Mouse (Mus musculus): ENCODE results near the gene Lmo2. TPM values are rescaled to one million over a fixed set of nuclear protein-coding genes. Genes with fewer than 3 reads are reported as not detected.
A peak's percentile ranks its signal among the peaks of the same experiment; 100 is the strongest.

Lmo2 gene
- polyA plus RNA-seq (2015; fragmentation: Nextera tagmentation; extraction: Ambion mirVana), result 19.5 and 27.1 TPM in 2 replicates

DNA sequence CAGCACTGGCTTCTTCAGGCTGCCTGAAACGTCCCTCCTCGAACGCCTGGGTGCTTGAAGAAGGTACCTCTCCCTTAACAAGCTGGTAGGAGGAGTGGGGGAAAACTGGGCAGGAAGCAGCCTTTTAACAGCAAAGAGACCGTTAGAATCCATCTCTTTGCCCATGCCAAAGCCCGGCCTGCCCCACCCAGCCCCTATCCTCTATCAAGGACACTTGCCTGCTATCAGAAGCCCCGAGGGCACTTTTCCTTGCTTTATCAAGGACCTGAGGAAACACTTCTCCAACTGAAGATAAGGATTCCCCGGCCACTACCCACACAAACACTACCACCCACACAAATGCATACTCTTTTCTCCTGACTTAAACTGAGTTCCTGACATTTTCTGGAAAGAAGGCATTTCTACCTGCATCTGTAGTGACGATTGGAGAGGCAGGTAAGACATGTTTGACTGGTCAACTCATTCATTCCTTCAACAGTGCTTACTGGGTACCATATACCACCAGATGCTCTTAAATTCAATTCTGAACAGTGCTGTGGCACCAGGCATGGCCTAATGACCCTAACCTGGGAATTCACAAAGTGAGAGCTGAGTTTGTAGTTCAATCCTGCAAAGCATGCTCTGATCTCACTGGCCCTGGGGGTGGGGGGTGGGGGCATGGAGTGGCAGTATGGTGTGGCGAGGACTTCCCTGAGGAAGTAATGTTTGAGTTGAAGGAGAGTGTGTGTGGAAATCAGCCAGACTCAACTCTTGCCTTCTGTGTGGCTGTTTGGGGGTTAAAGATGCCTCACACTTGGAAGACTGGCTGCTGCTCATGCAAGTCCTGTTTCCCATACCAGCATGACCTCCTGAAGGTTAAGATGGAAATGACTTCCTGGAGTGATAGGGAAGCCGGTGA lies at the start of gene Lmo2:
Lmo2 (plus strand) TSS at position 338 of the 898 bp plus-strand sequence.
- no peak within 1 kb of the TSS for H3K4me2 ChIP-seq
- H3K4me3 ChIP-seq (replicated peaks), result no peak within 1 kb of the TSS
- no peaks in the 10 kb centered on the region for H3K36me3 ChIP-seq
- H3K27me3 ChIP-seq (replicated peaks), result no peaks in the 10 kb centered on the region
- no peak within 1 kb of the TSS for H3K27ac ChIP-seq
- no peaks in the 10 kb centered on the region for H3K9me3 ChIP-seq
- peak; percentile 61 for ATAC-seq (ENCODE audit: insufficient read depth, low FRiP score, low read depth)
- H3K4me1 ChIP-seq, result no peaks in the 10 kb centered on the region
- WGBS, result 51% methylated on average over 10 of the region's 10 CpGs
- no peak within 1 kb of the TSS for H3K9ac ChIP-seq

DNA sequence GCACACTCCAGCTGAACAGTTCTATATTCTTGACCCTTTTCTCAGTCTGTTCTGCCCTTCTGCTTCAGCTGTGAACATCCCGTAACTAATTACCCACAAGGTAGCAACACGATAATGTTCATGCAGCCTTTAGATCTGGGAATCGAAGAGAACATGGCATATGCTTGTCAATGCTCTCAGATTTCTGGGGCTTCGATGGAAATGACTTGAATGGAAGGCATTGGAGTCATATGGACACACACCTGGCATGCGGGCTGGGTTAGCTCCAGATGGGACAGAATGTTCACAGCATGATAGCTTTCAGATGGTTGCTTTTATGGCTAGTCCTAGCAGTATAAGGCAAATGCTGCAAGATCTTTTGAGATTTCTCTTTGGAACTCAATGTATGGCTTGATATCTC lies 47.2 kb upstream of the Lmo2 start:
- Histone ChIP-seq H3K9ac (no peak overlapping the region), H3K27ac (no peak overlapping the region), H3K4me3 (replicated peaks) (no peak overlapping the region), H3K4me2 (no peak overlapping the region), H3K36me3 (no peaks in the 10 kb centered on the region), H3K9me3 (no peaks in the 10 kb centered on the region), H3K27me3 (replicated peaks) (no peaks in the 10 kb centered on the region), H3K4me1 (no peaks in the 10 kb centered on the region)
- ATAC-seq (ENCODE audit: insufficient read depth, low FRiP score, low read depth), result no peak
- WGBS, result 88% methylated on average over 5 of the region's 5 CpGs

DNA sequence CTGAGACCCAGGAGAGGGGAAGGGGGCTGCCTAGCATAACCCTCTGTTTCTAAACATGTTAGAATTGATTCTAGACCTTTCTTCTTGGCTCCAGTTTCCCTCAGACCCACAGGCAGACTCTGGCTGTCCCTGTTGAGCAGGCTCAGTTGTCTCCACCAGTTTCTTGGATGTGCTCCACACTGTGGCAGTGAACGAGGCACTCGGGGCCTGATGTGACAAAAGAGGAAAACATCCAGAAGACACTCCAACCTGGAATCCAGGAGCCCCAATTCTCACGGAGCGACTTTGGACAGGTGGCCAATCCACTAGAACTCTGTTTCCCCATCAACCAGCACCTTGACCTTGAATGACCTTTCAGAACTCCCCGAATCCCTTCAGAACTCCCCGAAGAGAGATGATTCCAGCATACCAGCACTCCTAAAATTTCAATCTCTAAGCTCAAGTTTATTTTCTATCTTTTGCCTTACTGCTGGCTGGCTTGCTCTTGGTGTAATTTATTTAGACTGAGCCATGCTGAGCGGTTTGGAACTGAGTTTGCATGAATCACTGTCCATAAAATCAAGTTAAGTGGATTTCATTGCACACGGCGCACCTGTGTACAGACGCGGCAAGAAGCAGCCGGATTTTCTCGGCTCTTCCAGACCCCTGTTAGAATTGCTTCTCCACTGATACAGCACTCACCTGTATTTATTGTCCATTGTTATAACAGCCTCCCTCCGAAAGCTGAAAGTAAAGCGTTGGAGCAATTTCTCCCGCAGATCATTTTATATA lies 45.1 kb upstream of the Lmo2 start:
- WGBS, result 82% methylated on average over 16 of the region's 16 CpGs
- no peak for ATAC-seq (ENCODE audit: insufficient read depth, low FRiP score, low read depth)
- Histone ChIP-seq H3K27ac (no peak overlapping the region), H3K9me3 (no peaks in the 10 kb centered on the region), H3K4me2 (no peak overlapping the region), H3K36me3 (no peaks in the 10 kb centered on the region), H3K9ac (no peak overlapping the region), H3K4me1 (no peaks in the 10 kb centered on the region), H3K4me3 (replicated peaks) (no peak overlapping the region), H3K27me3 (replicated peaks) (no peaks in the 10 kb centered on the region)

DNA sequence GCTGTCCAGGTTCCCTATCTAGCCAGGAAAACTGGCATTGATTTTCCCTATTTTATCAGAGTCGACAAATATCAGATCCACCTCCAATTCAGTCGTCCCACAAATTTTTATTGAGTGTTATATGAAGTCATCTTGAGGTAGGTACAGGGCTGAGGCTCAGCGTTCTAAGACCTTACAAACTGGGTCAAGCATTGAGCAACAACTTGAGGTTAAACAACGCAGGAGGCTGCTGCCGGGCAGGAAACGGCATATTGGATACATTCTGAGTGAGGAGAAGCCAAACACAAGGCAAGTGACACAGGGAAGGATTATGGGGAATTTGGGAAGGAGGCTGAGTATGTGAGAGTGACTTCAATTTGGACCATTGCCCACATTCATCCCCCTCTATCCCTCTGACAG lies 44.5 kb upstream of the Lmo2 start:
- WGBS, result 65% methylated on average over 6 of the region's 6 CpGs

DNA sequence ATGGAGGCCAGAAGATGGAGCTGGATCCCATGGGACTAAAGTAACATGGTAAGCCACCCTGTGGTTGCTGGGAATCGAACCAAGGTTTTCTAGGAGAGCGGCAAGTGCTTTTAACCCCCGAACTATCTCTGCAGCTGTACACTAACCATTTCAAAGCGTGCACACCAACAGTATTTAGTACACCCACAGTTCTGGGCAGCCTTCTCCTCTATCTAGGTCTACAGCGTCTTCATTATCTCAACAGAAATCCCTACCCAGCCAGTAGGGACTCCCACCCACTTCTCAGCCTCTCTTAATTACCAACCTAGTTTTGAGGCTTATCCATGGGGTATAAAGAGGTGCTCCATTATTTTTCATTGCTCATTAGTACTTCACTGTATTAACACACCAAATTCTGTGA lies 41.7 kb upstream of the Lmo2 start:
- Histone ChIP-seq H3K36me3 (no peaks in the 10 kb centered on the region), H3K9ac (no peak overlapping the region), H3K4me3 (replicated peaks) (no peak overlapping the region), H3K4me1 (no peaks in the 10 kb centered on the region), H3K9me3 (no peaks in the 10 kb centered on the region), H3K27ac (no peak overlapping the region), H3K4me2 (no peak overlapping the region), H3K27me3 (replicated peaks) (no peaks in the 10 kb centered on the region)
- no peak for ATAC-seq (ENCODE audit: insufficient read depth, low FRiP score, low read depth)
- WGBS, result 83% methylated on average over 5 of the region's 5 CpGs

More for the DNA sequence above, 44.5 kb upstream of the Lmo2 start:
- Histone ChIP-seq H3K27me3 (replicated peaks) (no peaks in the 10 kb centered on the region), H3K4me3 (replicated peaks) (no peak overlapping the region), H3K4me1 (no peaks in the 10 kb centered on the region), H3K4me2 (no peak overlapping the region), H3K9me3 (no peaks in the 10 kb centered on the region), H3K9ac (no peak overlapping the region), H3K27ac (no peak overlapping the region), H3K36me3 (no peaks in the 10 kb centered on the region)
- ATAC-seq (ENCODE audit: insufficient read depth, low FRiP score, low read depth), result no peak

DNA sequence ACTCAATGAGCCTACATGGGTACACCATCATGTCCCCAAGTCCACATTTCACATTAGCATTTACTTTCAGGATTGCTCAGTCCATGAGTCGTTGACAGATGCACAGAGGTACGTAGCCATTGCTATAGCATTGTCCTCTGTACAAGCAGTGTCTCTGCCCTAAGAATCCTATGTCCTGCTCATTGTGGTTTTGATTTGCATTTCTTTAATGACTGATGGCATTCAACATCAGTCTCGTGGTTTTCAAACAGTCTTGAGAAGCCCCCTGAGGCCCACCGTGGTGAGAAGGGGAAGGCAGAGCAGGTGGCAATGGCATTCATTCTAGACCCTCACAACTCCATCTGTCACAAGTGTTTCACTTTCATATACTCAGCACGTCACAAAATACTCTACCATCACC lies 40.4 kb upstream of the Lmo2 start:
- H3K9ac ChIP-seq, result no peak overlapping the region
- WGBS, result 80% methylated on average over 5 of the region's 5 CpGs
- no peaks in the 10 kb centered on the region for H3K36me3 ChIP-seq
- no peak for ATAC-seq (ENCODE audit: insufficient read depth, low FRiP score, low read depth)
- H3K27me3 ChIP-seq (replicated peaks), result no peaks in the 10 kb centered on the region
- H3K9me3 ChIP-seq, result no peaks in the 10 kb centered on the region
- no peaks in the 10 kb centered on the region for H3K4me1 ChIP-seq
- H3K4me2 ChIP-seq, result no peak overlapping the region
- no peak overlapping the region for H3K4me3 ChIP-seq (replicated peaks)
- no peak overlapping the region for H3K27ac ChIP-seq

DNA sequence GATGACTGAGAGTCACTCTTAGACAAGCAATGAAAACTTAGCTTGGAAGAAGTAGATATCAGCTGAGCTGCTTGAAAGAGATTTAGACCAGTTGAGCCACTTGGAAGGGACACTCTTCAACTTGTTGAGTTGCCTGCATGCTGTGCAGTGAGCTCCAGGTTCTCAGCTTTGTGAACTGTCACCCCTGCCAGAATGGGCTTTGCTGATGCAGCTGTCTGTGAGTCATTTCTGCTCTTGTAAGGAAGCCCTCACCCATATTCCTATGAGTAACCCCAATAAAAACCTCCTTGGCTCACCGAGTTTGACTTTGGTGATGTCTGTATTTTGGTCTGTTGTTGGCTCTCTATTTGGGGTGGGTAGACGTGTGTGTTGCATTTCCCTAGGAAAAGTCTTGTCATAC lies 39.4 kb upstream of the Lmo2 start:
- ATAC-seq (ENCODE audit: insufficient read depth, low FRiP score, low read depth), result no peak
- Histone ChIP-seq H3K36me3 (no peaks in the 10 kb centered on the region), H3K9ac (no peak overlapping the region), H3K4me3 (replicated peaks) (no peak overlapping the region), H3K9me3 (no peaks in the 10 kb centered on the region), H3K27me3 (replicated peaks) (no peaks in the 10 kb centered on the region), H3K4me1 (no peaks in the 10 kb centered on the region), H3K27ac (no peak overlapping the region), H3K4me2 (no peak overlapping the region)
- WGBS, result 80% methylated on average over 2 of the region's 2 CpGs

DNA sequence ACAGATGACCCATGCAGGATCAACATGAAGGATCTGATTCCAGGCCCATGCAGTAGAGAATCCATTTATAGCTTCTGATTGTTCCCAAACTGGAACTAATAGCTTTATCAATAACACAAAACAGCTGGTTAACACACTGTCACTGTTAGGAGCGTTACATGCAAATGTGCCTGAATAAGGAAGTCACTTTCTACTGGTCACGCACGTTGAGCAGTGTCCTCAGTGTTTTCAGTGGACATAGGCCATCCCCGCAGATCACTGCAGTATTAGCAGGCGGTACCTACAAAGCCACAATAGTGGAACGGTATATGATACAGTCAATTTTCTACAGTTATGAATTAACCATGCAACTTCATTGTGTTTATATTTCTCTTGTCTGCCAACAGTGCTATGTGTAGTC lies 38.3 kb upstream of the Lmo2 start:
- ATAC-seq (ENCODE audit: insufficient read depth, low FRiP score, low read depth), result no peak
- Histone ChIP-seq H3K27me3 (replicated peaks) (no peaks in the 10 kb centered on the region), H3K36me3 (no peaks in the 10 kb centered on the region), H3K9ac (no peak overlapping the region), H3K27ac (no peak overlapping the region), H3K4me1 (no peaks in the 10 kb centered on the region), H3K9me3 (no peaks in the 10 kb centered on the region), H3K4me3 (replicated peaks) (no peak overlapping the region), H3K4me2 (no peak overlapping the region)
- WGBS, result 81% methylated on average over 6 of the region's 6 CpGs

DNA sequence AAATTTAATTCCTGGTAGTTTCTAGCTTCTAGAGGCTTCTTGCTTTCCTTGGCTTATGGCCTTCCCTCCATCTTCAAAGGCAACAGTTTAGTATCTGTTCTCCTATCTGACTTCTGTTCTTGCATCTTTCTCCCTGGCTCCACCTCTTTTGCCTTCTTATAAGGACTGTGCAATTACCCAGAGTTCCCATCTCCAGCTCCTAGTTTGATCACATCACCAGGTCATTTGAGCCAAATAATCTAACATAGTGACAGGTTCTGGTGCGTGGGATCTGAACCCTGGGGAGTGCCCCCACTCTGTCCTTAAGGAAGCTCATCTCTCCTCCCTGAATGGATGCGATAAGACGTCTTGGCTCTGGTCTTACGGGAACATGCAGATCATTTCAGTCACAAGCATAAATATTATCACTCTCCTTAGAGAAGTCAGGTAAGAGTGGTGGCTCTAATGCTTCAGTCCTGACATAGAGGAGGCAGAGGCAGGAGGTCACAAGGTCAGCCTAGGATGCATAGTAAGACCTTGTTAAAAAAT lies 31.1 kb upstream of the Lmo2 start:
- H3K4me1 ChIP-seq, result no peaks in the 10 kb centered on the region
- ATAC-seq (ENCODE audit: insufficient read depth, low FRiP score, low read depth), result no peak
- no peak overlapping the region for H3K4me3 ChIP-seq (replicated peaks)
- 81% methylated on average over 4 of the region's 4 CpGs for WGBS
- H3K9ac ChIP-seq, result no peak overlapping the region
- no peaks in the 10 kb centered on the region for H3K27me3 ChIP-seq (replicated peaks)
- no peaks in the 10 kb centered on the region for H3K36me3 ChIP-seq
- no peak overlapping the region for H3K27ac ChIP-seq
- no peaks in the 10 kb centered on the region for H3K9me3 ChIP-seq
- no peak overlapping the region for H3K4me2 ChIP-seq

DNA sequence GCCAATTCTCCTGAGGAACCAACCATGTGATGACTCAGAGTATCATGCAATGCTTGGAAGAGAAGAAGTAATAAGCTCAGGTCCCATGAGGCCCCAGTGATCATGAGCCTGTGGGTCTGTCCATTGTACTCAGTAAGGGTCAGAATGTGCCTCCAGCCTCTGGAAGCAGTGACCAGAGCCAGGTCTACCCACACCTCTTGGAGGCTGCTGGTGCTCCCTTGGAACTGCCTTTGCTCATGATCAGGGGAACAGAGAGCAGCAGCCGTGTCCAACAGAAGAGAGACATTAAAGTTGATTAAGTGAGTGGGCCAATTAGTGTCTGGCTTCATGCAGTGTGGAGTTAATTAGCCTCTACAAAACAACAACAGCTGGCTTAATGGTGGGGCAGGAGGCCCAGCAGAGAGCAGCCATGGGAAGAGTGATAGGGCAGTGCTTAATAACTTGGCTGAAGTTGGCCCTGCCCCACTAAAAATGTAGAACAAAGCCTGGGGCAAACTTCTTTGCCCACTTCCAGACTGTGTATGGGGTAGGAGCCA lies 30.1 kb upstream of the Lmo2 start:
- no peak for ATAC-seq (ENCODE audit: insufficient read depth, low FRiP score, low read depth)
- Histone ChIP-seq H3K9ac (no peak overlapping the region), H3K4me1 (no peaks in the 10 kb centered on the region), H3K4me2 (no peak overlapping the region), H3K27ac (no peak overlapping the region), H3K9me3 (no peaks in the 10 kb centered on the region), H3K36me3 (no peaks in the 10 kb centered on the region), H3K4me3 (replicated peaks) (no peak overlapping the region), H3K27me3 (replicated peaks) (no peaks in the 10 kb centered on the region)
- WGBS, result 53% methylated on average over 1 of the region's 1 CpGs

DNA sequence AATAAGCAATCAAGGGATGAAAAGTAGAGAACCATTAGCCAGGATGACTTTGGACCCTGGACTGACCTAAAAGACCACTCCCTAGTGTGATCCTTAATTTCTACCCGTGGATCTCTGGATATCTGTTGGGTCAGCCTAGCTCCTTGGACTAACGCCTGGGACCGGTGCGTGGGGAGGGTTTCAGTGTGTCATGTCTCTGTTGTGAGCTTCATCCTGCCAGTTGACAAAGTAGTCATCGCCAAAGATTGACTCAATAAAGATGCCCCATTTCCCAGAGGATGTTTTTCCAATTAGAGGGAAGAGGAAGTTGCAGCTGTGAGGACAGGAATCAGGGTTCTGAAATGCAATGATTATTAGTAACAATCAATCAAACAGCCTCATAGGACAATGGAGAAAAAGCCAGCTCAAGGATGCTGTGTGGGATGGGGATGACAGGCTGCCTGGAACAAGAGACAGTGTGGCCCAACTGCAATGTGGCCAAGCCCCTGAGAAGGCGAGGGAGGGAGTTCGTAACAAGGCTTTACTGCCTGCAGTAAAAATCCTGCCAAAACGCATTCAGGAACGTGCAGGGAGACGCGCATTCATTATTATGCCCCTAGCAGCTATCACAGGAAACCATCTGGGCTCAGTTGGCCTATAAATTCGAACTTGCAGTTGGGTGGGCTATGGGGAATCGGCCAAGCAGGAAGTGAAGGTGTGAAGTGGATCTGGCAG lies 27.3 kb upstream of the Lmo2 start:
- ATAC-seq (ENCODE audit: insufficient read depth, low FRiP score, low read depth), result no peak
- H3K9ac ChIP-seq, result no peak overlapping the region
- H3K4me1 ChIP-seq, result no peaks in the 10 kb centered on the region
- no peaks in the 10 kb centered on the region for H3K9me3 ChIP-seq
- 56% methylated on average over 13 of the region's 13 CpGs for WGBS
- no peak overlapping the region for H3K27ac ChIP-seq
- H3K4me2 ChIP-seq, result no peak overlapping the region
- no peak overlapping the region for H3K4me3 ChIP-seq (replicated peaks)
- H3K27me3 ChIP-seq (replicated peaks), result no peaks in the 10 kb centered on the region
- no peaks in the 10 kb centered on the region for H3K36me3 ChIP-seq
